Mouse (Mus musculus) small intestine, adult 2 months (tissue): ENCODE measurements around the gene Rbm4b.

Experiments used
- CTCF ChIP-seq: fragments of 200-500 bp; IDR thresholded peaks from 2 replicates; pipeline ENCODE4 v1.5.1; 2012; ENCODE audit warnings: low read depth, mild to moderate bottlenecking, control low read depth, inconsistent platforms, low read length, moderate library complexity, mixed read lengths; ENCODE audit not compliant: insufficient replicate concordance, insufficient read length; ENCODE audit errors: extremely low read depth
- POLR2A ChIP-seq: fragments of 200-500 bp; IDR thresholded peaks from 2 replicates; pipeline ENCODE4 v1.6.1; 2012; ENCODE audit warnings: low read depth, mild to moderate bottlenecking, control low read depth, inconsistent platforms, low read length, moderate library complexity

- no peak for TF ChIP-seq CTCF
- no peak for TF ChIP-seq POLR2A
Measured at GRCm38 (mm10) chr19:4720671-4721244, 35.5 kb upstream of the Rbm4b start.
